Mouse (Mus musculus): Measurements from ENCODE around the gene H2-Q1.
"Not testable (repeated sequence)": the region's sequence is repeated elsewhere in the genome, so short reads cannot be mapped to it uniquely, and the experiment has no call there.

The H2-Q1 gene

GRCm38 (mm10) chr17:35320327-35321081 lies at the start of gene H2-Q1:
TSS of gene H2-Q1 (plus strand) at chr17:35320405.
- no peak for DNase-seq (ENCODE audit: low read depth, low spot score)

GRCm38 (mm10) chr17:35272249-35272648 lies 48.0 kb upstream of the H2-Q1 start:
- DNase-seq (ENCODE audit: low read depth, low spot score) = no peak

GRCm38 (mm10) chr17:35274770-35275169 lies 45.4 kb upstream of the H2-Q1 start:
- DNase-seq (ENCODE audit: low read depth, low spot score) = peak; percentile 63

- no peak for DNase-seq (ENCODE audit: low read depth, low spot score)
These were observed 43.8 kb upstream of the H2-Q1 start for GRCm38 (mm10) chr17:35276304-35276864.

GRCm38 (mm10) chr17:35278049-35278448 lies 42.2 kb upstream of the H2-Q1 start:
- no peak for DNase-seq (ENCODE audit: low read depth, low spot score)

GRCm38 (mm10) chr17:35278957-35279688 lies 41.1 kb upstream of the H2-Q1 start:
- DNase-seq (ENCODE audit: low read depth, low spot score) = no peak

- no peak for DNase-seq (ENCODE audit: low read depth, low spot score)
These were observed 39.9 kb upstream of the H2-Q1 start for GRCm38 (mm10) chr17:35280276-35280675.

- no peak for DNase-seq (ENCODE audit: low read depth, low spot score)
These were observed 34.8 kb upstream of the H2-Q1 start for GRCm38 (mm10) chr17:35285431-35285830.

- DNase-seq (ENCODE audit: low read depth, low spot score) = peak; percentile 16
These were observed 24.4 kb upstream of the H2-Q1 start for GRCm38 (mm10) chr17:35295796-35296195.

- DNase-seq (ENCODE audit: low read depth, low spot score) = not testable (repeated sequence)
These were observed 19.8 kb upstream of the H2-Q1 start for GRCm38 (mm10) chr17:35300261-35300945.

GRCm38 (mm10) chr17:35301645-35302258 lies 18.5 kb upstream of the H2-Q1 start:
- peak; percentile 67 for DNase-seq (ENCODE audit: low read depth, low spot score)

- no peak for DNase-seq (ENCODE audit: low read depth, low spot score)
These were observed 16.9 kb upstream of the H2-Q1 start for GRCm38 (mm10) chr17:35303271-35303670.

- DNase-seq (ENCODE audit: low read depth, low spot score) = no peak
These were observed 16.4 kb upstream of the H2-Q1 start for GRCm38 (mm10) chr17:35303756-35304350.

- no peak for DNase-seq (ENCODE audit: low read depth, low spot score)
These were observed 15.7 kb upstream of the H2-Q1 start for GRCm38 (mm10) chr17:35304478-35304877.

GRCm38 (mm10) chr17:35304921-35305320 lies 15.3 kb upstream of the H2-Q1 start:
- DNase-seq (ENCODE audit: low read depth, low spot score) = not testable (repeated sequence)

GRCm38 (mm10) chr17:35318671-35319070 lies 1.5 kb upstream of the H2-Q1 start:
- no peak for DNase-seq (ENCODE audit: low read depth, low spot score)

- DNase-seq (ENCODE audit: low read depth, low spot score) = not testable (repeated sequence)
These were observed 4.9 kb downstream of the H2-Q1 start for GRCm38 (mm10) chr17:35325124-35325523.

- DNase-seq (ENCODE audit: low read depth, low spot score) = not testable (repeated sequence)
These were observed 5.8 kb downstream of the H2-Q1 start for GRCm38 (mm10) chr17:35326000-35326399.

GRCm38 (mm10) chr17:35329714-35330113 lies 9.5 kb downstream of the H2-Q1 start:
- not testable (repeated sequence) for DNase-seq (ENCODE audit: low read depth, low spot score)

- not testable (repeated sequence) for DNase-seq (ENCODE audit: low read depth, low spot score)
These were observed 11.3 kb downstream of the H2-Q1 start for GRCm38 (mm10) chr17:35331546-35331945.

GRCm38 (mm10) chr17:35342071-35342671 lies 22.0 kb downstream of the H2-Q1 start, which contains the start of gene H2-Q2:
TSS of gene H2-Q2 (plus strand) at chr17:35342242.
- DNase-seq (ENCODE audit: low read depth, low spot score) = no peak

All from c-Kit-negative CD71-positive TER-119-positive erythroid progenitor cells, embryonic 14.5 days (primary cell).